Mouse (Mus musculus) bone marrow, adult 2 months (tissue): Measurements from ENCODE around the gene Gm21704.
"Not testable (repeated sequence)": the region's sequence is repeated elsewhere in the genome, so short reads cannot be mapped to it uniquely, and the experiment has no call there.

Experiments used
- CTCF ChIP-seq: fragments of 200-500 bp; IDR thresholded peaks from 2 replicates; pipeline ENCODE4 v1.5.1; 2011; ENCODE audit warnings: low read length, control low read depth; ENCODE audit not compliant: control insufficient read depth, insufficient read depth
- POLR2A ChIP-seq: fragments of 200-500 bp; IDR thresholded peaks from 2 replicates; pipeline ENCODE4 v1.6.1; 2011; ENCODE audit warnings: low read depth, mild to moderate bottlenecking, control low read depth, low read length, borderline replicate concordance; ENCODE audit not compliant: control insufficient read depth

DNA sequence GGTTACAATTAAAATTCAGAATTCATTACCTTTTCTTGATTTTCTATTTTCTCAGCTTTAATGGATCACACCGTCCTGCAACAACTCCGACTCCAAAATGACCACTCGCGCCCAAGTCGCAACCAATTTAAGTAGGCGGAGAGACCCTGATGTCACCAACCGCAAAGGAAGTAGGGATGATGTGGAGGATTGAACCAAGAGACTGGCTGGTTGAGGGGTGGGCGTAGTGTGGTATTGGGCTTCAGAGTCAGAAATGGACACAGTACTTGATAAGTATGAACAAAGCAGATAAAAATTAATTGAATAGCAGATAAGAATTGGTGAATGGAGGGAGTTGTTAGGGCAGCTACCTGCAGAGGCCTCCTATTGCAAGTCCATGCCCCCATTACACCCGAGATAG lies at the start of gene Gm21704, which contains the start of gene Gm21708:
- not testable (repeated sequence) for TF ChIP-seq CTCF, POLR2A
